Mouse (Mus musculus): ENCODE data around the gene Arntl2. TPM values are rescaled to one million over a fixed set of nuclear protein-coding genes. Genes with fewer than 3 reads are reported as not detected.

The Arntl2 gene
- polyA plus RNA-seq (2017; shearing (Covaris generic)), result 0.85 TPM

DNA sequence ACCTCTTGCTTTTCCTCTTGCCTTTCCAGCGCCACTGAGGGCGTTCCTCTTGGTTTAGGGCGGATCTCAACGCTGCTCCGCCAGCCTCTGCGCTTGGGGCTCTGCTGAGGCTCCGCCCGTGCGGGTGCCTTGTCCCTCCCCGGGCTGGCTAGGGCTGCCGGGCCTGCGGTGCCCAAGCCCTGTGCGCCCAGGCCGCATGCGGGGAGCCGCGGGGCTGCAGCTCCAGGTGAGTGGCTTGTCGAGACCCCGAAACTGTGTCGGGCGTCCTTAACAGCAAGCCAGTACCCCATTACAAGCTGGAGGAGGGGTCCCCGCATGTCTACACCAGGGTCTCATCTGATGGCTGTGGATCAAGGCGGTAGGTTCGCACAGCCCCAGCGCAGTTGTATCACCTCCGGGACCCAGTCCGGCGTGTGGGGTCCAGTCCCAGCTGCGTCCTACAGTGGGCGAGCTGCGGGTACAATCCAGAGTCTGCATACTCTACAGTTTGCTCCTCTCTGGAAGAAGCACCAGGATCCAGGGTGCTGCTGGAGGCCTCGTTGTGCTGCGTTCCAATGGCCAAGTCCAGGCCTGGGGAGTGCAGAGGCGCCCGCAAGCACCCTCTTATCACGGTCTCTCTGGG is at the start of gene Arntl2:
Arntl2 (plus strand) TSS at position 132 of the 622 bp plus-strand sequence.

DNA sequence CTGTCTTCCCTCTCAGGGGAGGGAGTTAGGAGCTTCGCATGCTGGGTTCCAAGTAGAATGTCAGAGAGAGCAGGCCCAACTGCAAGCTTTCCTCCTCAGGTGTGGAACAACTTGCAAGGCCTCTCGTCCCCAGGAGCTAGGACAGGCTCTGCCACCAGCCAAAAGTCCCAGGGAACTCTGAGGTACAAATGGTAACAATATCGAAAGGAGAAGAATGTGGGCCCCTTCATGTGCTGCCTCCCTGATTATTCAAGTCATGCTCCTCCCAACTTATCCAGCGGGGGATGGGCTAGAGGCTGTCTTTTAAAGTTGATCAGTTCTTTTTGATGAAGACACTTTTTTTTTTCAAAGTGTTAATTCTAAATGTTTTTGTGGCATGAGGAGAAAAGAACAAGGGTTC is 54.2 kb downstream of the Arntl2 start, which contains the start of gene Smco2:
Smco2 (plus strand) TSS at position 55 of the 400 bp plus-strand sequence.

Other genes with a start within 250 kb of the Arntl2 start
- 164 TPM for gene Fgfr1op2, start 218.9 kb upstream of the Arntl2 start, polyA plus RNA-seq (2017; shearing (Covaris generic))
- 87.2 TPM for gene Ints13, start 218.2 kb upstream of the Arntl2 start, polyA plus RNA-seq (2017; shearing (Covaris generic))
- gene Med21, start 153.5 kb upstream of the Arntl2 start, polyA plus RNA-seq (2017; shearing (Covaris generic)), result 81.4 TPM
- gene Tm7sf3, start 153.2 kb upstream of the Arntl2 start, polyA plus RNA-seq (2017; shearing (Covaris generic)), result 24.4 TPM
- 10.9 TPM for gene Stk38l, start 71.1 kb upstream of the Arntl2 start, polyA plus RNA-seq (2017; shearing (Covaris generic))
- gene Smco2, start 54.0 kb downstream of the Arntl2 start, polyA plus RNA-seq (2017; shearing (Covaris generic)), result not detected
- 8.1 TPM for gene Ppfibp1, start 92.4 kb downstream of the Arntl2 start, polyA plus RNA-seq (2017; shearing (Covaris generic))
- gene 1700034J05Rik, start 158.4 kb downstream of the Arntl2 start, polyA plus RNA-seq (2017; shearing (Covaris generic)), result not detected
- gene Rep15, start 236.5 kb downstream of the Arntl2 start, polyA plus RNA-seq (2017; shearing (Covaris generic)), result 0.25 TPM
- 109 TPM for gene Mrps35, start 246.7 kb downstream of the Arntl2 start, polyA plus RNA-seq (2017; shearing (Covaris generic))